Mouse (Mus musculus) gastrocnemius, postnatal 4 days (tissue): ENCODE measurements at regions not wholly inside any gene's neighbourhood (a gene's known extent, or its start where the extent isn't known, plus 50 kb on each side); places are given as distances from the start of the nearest gene placed in this dataset.
"Not testable (repeated sequence)": the region's sequence is repeated elsewhere in the genome, so short reads cannot be mapped to it uniquely, and the experiment has no call there.

Experiments
- DNase-seq, 2 experiments: peaks; one replicate each; pipeline ENCODE4 v3.0.0; 2021 to 2022; ENCODE audit warnings: low spot score in 2 of 2, mixed read lengths in 2 of 2

GRCm38 (mm10) chr5:134046086-134046485, 53.4 kb upstream of the Castor2 start:
- no peak for DNase-seq

GRCm38 (mm10) chr5:134042938-134043337, 56.6 kb upstream of the Castor2 start:
- DNase-seq = not testable (repeated sequence)

- peak in 1 of 2 experiments; percentile 57 for DNase-seq
These were observed 72.1 kb upstream of the Castor2 start for GRCm38 (mm10) chr5:134027316-134027966.

GRCm38 (mm10) chr5:134019651-134020432, 79.7 kb upstream of the Castor2 start:
- DNase-seq = no peak

- DNase-seq = peak; percentile 53 to 88
These were observed 85.0 kb upstream of the Castor2 start for GRCm38 (mm10) chr5:134014257-134015163.

- no peak for DNase-seq
These were observed 86.3 kb upstream of the Castor2 start for GRCm38 (mm10) chr5:134013206-134013605.

- DNase-seq = no peak
These were observed 89.7 kb upstream of the Castor2 start for GRCm38 (mm10) chr5:134009843-134010242.

- peak in 1 of 2 experiments; percentile 15 for DNase-seq
These were observed 92.3 kb upstream of the Castor2 start for GRCm38 (mm10) chr5:134007127-134007771.

- peak; percentile 76 to 85 for DNase-seq
These were observed 92.9 kb upstream of the Castor2 start for GRCm38 (mm10) chr5:134006470-134007126.

- no peak for DNase-seq
These were observed 93.5 kb upstream of the Castor2 start for GRCm38 (mm10) chr5:134006001-134006400.

- no peak for DNase-seq
These were observed 99.4 kb upstream of the Castor2 start for GRCm38 (mm10) chr5:134000100-134000499.

GRCm38 (mm10) chr5:133999698-134000097, 99.8 kb upstream of the Castor2 start:
- DNase-seq = no peak

- no peak for DNase-seq
These were observed 107.5 kb upstream of the Castor2 start for GRCm38 (mm10) chr5:133991994-133992393.

- peak in 1 of 2 experiments; percentile 53 for DNase-seq
These were observed 108.0 kb upstream of the Castor2 start for GRCm38 (mm10) chr5:133991556-133991955.

- no peak for DNase-seq
These were observed 116.1 kb upstream of the Castor2 start for GRCm38 (mm10) chr5:133983249-133983966.

GRCm38 (mm10) chr5:133970421-133970914, 129.0 kb upstream of the Castor2 start:
- DNase-seq = no peak

- DNase-seq = no peak
These were observed 136.2 kb upstream of the Castor2 start for GRCm38 (mm10) chr5:133963301-133963700.

GRCm38 (mm10) chr5:133940841-133941240, 158.7 kb upstream of the Castor2 start:
- DNase-seq = no peak

- no peak for DNase-seq
These were observed 159.5 kb upstream of the Castor2 start for GRCm38 (mm10) chr5:133940030-133940429.
